Mouse (Mus musculus) neural tube, embryonic 15.5 days (tissue): ENCODE data around the gene Fsd2. TPM values are rescaled to one million over a fixed set of nuclear protein-coding genes. Genes with fewer than 3 reads are reported as not detected.
A peak's percentile ranks its signal among the peaks of the same experiment; 100 is the strongest.

Experiments
- ATAC-seq: fragments of 200-750 bp; cut with Nextera tagmentation; 2 replicates; pipeline ENCODE4 v1.8.0; 2017; ENCODE audit warnings: mild to moderate bottlenecking, moderate TSS enrichment, moderate library complexity; ENCODE audit not compliant: low FRiP score
- H3K27ac ChIP-seq: fragments of 300-500 bp; sonication (generic); replicated peaks from 2 replicates; pipeline ENCODE4 v1.5.1; 2015; ENCODE audit warnings: mild to moderate bottlenecking, inconsistent platforms
- H3K27me3 ChIP-seq: fragments of 300-500 bp; sonication (generic); replicated peaks from 2 replicates; pipeline ENCODE4 v1.6.1; 2015; ENCODE audit warnings: inconsistent platforms
- H3K36me3 ChIP-seq: fragments of 300-500 bp; sonication (generic); 2 replicates; pipeline ENCODE4 v1.6.1; 2015; ENCODE audit warnings: inconsistent platforms
- H3K4me1 ChIP-seq: fragments of 300-500 bp; sonication (generic); 2 replicates; pipeline ENCODE4 v1.6.1; 2015; ENCODE audit warnings: inconsistent platforms
- H3K4me2 ChIP-seq: fragments of 300-500 bp; sonication (generic); 2 replicates; pipeline ENCODE4 v1.6.1; 2015; ENCODE audit warnings: inconsistent platforms, mild to moderate bottlenecking, moderate library complexity
- H3K4me3 ChIP-seq: fragments of 300-500 bp; sonication (generic); replicated peaks from 2 replicates; pipeline ENCODE4 v1.5.1; 2015; ENCODE audit warnings: mild to moderate bottlenecking, inconsistent platforms
- H3K9ac ChIP-seq: fragments of 300-500 bp; sonication (generic); replicated peaks from 2 replicates; pipeline ENCODE4 v1.6.1; 2015; ENCODE audit warnings: mild to moderate bottlenecking, inconsistent platforms
- H3K9me3 ChIP-seq: fragments of 300-500 bp; sonication (generic); replicated peaks from 2 replicates; pipeline ENCODE4 v1.6.1; 2016; ENCODE audit warnings: inconsistent platforms
- WGBS: fragments of 180-500 bp; shearing (Covaris S2); methylation state at CpG from one replicate; pipeline ENCODE4 v1.1.7; 2015; ENCODE audit warnings: mixed read lengths; 5-methylcytosine and 5-hydroxymethylcytosine counted together
- polyA plus RNA-seq: library from polyadenylated mRNA; unstranded; fragments of >200 nt; fragmentation: Nextera tagmentation; extraction: Ambion mirVana; gene quantifications from 2 replicates; pipeline ENCODE4 v1.2.1, GENCODE M21; 2015

Fsd2 gene
- polyA plus RNA-seq, 1 experiment from 2014 or later: 0.28 TPM

DNA sequence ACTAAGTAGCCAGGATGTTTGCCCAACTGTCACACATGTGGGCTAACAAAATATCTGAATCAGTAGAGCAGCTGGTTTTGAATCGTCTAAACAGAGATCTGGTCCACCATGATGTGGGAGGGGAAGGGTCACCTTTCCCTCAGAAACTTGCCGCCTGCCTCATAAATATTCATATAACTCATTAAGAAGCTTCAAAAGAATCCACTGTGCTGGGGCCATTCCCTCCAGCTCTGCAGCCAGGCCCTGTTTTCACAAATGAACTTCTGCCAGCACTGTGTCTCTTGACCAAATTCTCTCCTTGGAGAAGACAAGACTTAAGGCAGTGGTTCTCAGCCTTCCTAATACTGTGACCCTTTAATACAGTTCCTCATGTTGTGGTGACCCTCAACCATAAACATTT lies 27.2 kb downstream of the Fsd2 start:
- Histone ChIP-seq H3K36me3 (peaks cover 10% of the 10 kb centered on the region), H3K27me3 (no peaks in the 10 kb centered on the region), H3K9me3 (no peaks in the 10 kb centered on the region), H3K27ac (no peak overlapping the region), H3K4me3 (no peak overlapping the region), H3K4me2 (no peak overlapping the region), H3K9ac (no peak overlapping the region), H3K4me1 (no peaks in the 10 kb centered on the region)
- WGBS: 15% methylated on average over 2 of the region's 2 CpGs
- no peak for ATAC-seq

GRCm38 (mm10) chr7:81538070-81538675 lies 28.6 kb downstream of the Fsd2 start:
- Histone ChIP-seq H3K27ac (no peak overlapping the region), H3K9ac (no peak overlapping the region), H3K9me3 (no peaks in the 10 kb centered on the region), H3K36me3 (peaks cover 24% of the 10 kb centered on the region), H3K27me3 (no peaks in the 10 kb centered on the region), H3K4me3 (no peak overlapping the region), H3K4me1 (no peaks in the 10 kb centered on the region), H3K4me2 (no peak overlapping the region)
- 77% methylated on average over 2 of the region's 2 CpGs for WGBS
- no peak for ATAC-seq

- WGBS: 94% methylated on average over 4 of the region's 4 CpGs
Observed at GRCm38 (mm10) chr7:81536478-81536877, 30.3 kb downstream of the Fsd2 start.

DNA sequence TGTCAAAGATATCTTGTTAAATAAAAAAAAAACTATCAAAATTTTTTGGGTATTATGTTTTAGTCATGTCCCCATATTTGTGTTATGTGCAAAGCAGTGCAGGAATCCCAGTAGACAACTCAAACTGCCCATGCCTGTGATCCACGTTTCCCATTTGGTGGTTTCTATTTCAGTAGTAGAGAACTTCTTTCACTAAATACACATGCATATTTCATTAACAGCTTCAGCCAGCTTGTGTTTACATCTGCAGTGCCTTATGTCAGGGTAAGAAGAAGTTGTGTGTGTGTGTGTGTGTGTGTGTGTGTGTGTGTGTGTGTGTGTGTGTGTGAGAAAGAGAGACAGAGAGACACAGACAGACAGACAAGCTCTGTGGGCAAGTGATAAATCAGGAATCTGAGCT lies 35.3 kb downstream of the Fsd2 start:
- Histone ChIP-seq H3K36me3 (peaks cover 69% of the 10 kb centered on the region), H3K4me2 (no peak overlapping the region), H3K4me3 (no peak overlapping the region), H3K9ac (no peak overlapping the region), H3K27ac (no peak overlapping the region), H3K4me1 (no peaks in the 10 kb centered on the region), H3K27me3 (no peaks in the 10 kb centered on the region), H3K9me3 (no peaks in the 10 kb centered on the region)
- 95% methylated on average over 1 of the region's 1 CpGs for WGBS
- ATAC-seq: no peak

More at GRCm38 (mm10) chr7:81536478-81536877, 30.3 kb downstream of the Fsd2 start:
- Histone ChIP-seq H3K9ac (no peak overlapping the region), H3K27me3 (no peaks in the 10 kb centered on the region), H3K36me3 (peaks cover 41% of the 10 kb centered on the region), H3K4me1 (no peaks in the 10 kb centered on the region), H3K4me3 (no peak overlapping the region), H3K9me3 (no peaks in the 10 kb centered on the region), H3K4me2 (no peak overlapping the region), H3K27ac (no peak overlapping the region)
- ATAC-seq: no peak

DNA sequence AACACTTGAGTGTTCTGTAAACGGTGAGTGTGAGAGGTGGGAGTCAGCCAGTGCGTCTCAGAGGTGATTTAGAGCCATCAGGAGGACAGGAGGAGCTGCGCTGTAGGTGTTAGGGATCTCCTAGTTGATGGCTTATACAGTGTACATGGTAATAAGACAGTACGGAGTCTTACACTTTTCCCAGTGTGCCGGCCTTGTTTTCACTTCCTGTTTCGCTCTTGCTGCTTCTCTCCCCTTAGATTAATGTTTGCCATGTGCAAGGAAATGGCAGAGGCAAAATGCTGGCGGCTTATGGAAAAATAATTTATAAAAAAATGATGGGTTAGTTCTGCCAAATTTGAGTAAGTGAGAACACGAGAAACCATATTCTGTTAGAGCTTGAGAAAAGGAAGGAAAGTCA lies 37.8 kb downstream of the Fsd2 start:
- no peaks in the 10 kb centered on the region for H3K27me3 ChIP-seq
- H3K4me2 ChIP-seq: no peak overlapping the region
- ATAC-seq: no peak
- H3K9me3 ChIP-seq: no peaks in the 10 kb centered on the region
- no peak overlapping the region for H3K4me3 ChIP-seq
- peaks cover 11% of the 10 kb centered on the region for H3K4me1 ChIP-seq
- WGBS: 94% methylated on average over 8 of the region's 8 CpGs
- H3K9ac ChIP-seq: no peak overlapping the region
- no peak overlapping the region for H3K27ac ChIP-seq
- peaks cover 53% of the 10 kb centered on the region for H3K36me3 ChIP-seq

DNA sequence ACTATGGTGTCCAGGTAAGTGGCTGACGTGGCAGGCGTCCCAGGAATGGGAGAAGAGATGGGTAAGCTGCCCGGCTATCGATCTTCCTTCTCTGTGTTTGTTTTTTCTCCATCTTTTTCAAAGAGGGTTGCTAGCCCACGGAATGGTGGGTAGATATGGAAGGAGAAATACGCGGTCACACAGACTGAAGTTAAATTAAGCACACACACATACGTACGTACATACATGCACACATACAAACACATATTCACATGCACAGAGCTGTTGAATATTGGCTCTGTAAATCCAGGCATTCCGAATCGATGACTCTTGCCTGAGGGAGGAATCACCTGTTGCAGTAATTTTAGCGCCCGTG lies 43.1 kb downstream of the Fsd2 start:
- Histone ChIP-seq H3K4me2 (peak overlapping the region; percentile 58), H3K4me3 (peak overlapping the region; percentile 69), H3K4me1 (peaks cover 19% of the 10 kb centered on the region), H3K27ac (peak overlapping the region; percentile 98), H3K27me3 (no peaks in the 10 kb centered on the region), H3K36me3 (peaks cover 3% of the 10 kb centered on the region; the same call in 1 of the 2 replicates), H3K9me3 (no peaks in the 10 kb centered on the region), H3K9ac (peak overlapping the region; percentile 72)
- peak; percentile 54 for ATAC-seq
- WGBS: 8% methylated on average over 13 of the region's 13 CpGs

GRCm38 (mm10) chr7:81523008-81523662 lies 43.6 kb downstream of the Fsd2 start:
- peak overlapping the region; percentile 69 for H3K4me3 ChIP-seq
- peak overlapping the region; percentile 72 for H3K9ac ChIP-seq
- H3K27me3 ChIP-seq: no peaks in the 10 kb centered on the region
- no peaks in the 10 kb centered on the region; the same call in 1 of the 2 replicates for H3K36me3 ChIP-seq
- H3K4me2 ChIP-seq: peak overlapping the region; percentile 58
- peaks cover 19% of the 10 kb centered on the region for H3K4me1 ChIP-seq
- under 1% methylated on average over 31 of the region's 31 CpGs for WGBS
- peak overlapping the region; percentile 98 for H3K27ac ChIP-seq
- ATAC-seq: peak; percentile 99
- H3K9me3 ChIP-seq: no peaks in the 10 kb centered on the region

GRCm38 (mm10) chr7:81516154-81517030 lies 50.4 kb downstream of the Fsd2 start:
- 73% methylated on average over 6 of the region's 6 CpGs for WGBS
- H3K9me3 ChIP-seq: no peaks in the 10 kb centered on the region
- H3K27ac ChIP-seq: no peak overlapping the region
- no peaks in the 10 kb centered on the region for H3K4me1 ChIP-seq
- no peaks in the 10 kb centered on the region for H3K27me3 ChIP-seq
- no peak overlapping the region for H3K4me2 ChIP-seq
- no peak overlapping the region for H3K4me3 ChIP-seq
- H3K36me3 ChIP-seq: no peaks in the 10 kb centered on the region
- H3K9ac ChIP-seq: no peak overlapping the region
- ATAC-seq: no peak

- H3K9me3 ChIP-seq: no peaks in the 10 kb centered on the region
- H3K36me3 ChIP-seq: no peaks in the 10 kb centered on the region
- no peak overlapping the region for H3K9ac ChIP-seq
- H3K4me1 ChIP-seq: no peaks in the 10 kb centered on the region
- 62% methylated on average over 13 of the region's 13 CpGs for WGBS
- no peaks in the 10 kb centered on the region for H3K27me3 ChIP-seq
- no peak overlapping the region for H3K4me3 ChIP-seq
- no peak for ATAC-seq
- H3K27ac ChIP-seq: no peak overlapping the region
- no peak overlapping the region for H3K4me2 ChIP-seq
Observed at GRCm38 (mm10) chr7:81514906-81515590, 51.7 kb downstream of the Fsd2 start.

DNA sequence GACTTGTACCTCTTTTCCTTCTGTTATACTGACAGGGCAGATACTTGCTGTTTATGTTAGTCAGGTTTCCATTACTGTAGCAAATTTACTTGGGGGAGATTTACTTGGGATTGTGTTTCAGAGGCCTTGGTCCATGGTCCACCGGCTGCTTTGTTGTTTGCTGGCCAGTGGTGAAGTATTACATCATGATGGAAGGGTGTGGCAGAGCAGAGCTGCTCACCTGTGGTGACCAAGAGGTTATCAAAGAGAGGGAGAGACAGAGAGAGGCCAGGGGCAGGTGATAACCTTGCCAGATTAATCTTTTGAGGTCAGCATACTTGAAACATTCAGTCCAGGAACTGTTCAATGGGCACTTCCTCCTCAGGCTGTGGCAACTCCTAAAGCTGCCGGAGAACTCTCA lies 65.7 kb downstream of the Fsd2 start:
- Histone ChIP-seq H3K4me3 (no peak overlapping the region), H3K9ac (no peak overlapping the region), H3K36me3 (no peaks in the 10 kb centered on the region), H3K4me2 (no peak overlapping the region), H3K27me3 (no peaks in the 10 kb centered on the region), H3K4me1 (no peaks in the 10 kb centered on the region), H3K27ac (no peak overlapping the region), H3K9me3 (no peaks in the 10 kb centered on the region)
- ATAC-seq: no peak
- 92% methylated on average over 2 of the region's 2 CpGs for WGBS

DNA sequence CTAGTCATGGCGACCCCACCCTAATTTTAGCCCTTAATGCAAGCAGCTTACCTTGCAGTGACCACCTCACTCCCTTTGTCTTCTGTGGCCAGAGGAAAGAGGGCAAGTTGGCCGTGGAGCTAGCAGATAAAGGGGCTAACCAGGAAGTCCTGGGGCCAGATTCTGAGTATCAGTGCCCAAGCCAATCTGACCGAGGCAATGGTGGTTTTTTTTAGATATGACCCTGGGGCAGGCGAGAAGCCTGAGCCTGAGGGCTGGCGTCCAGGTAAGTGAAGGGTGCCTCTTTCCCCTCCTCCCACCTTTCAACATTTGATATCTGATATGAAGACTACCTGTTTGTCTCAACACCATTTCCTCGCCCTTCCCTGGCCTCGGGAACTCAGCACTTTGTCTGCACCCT lies 68.6 kb downstream of the Fsd2 start, which contains the start of gene BC048679:
BC048679 (minus strand) TSS at position 101 of the 400 bp plus-strand sequence.
- H3K4me3 ChIP-seq: no peak within 1 kb of the TSS
- no peak within 1 kb of the TSS for H3K27ac ChIP-seq
- 77% methylated on average over 7 of the region's 7 CpGs for WGBS
- H3K36me3 ChIP-seq: no peaks in the 10 kb centered on the region
- H3K27me3 ChIP-seq: no peaks in the 10 kb centered on the region
- no peak within 1 kb of the TSS for H3K9ac ChIP-seq
- no peak for ATAC-seq
- no peaks in the 10 kb centered on the region for H3K9me3 ChIP-seq
- no peak within 1 kb of the TSS for H3K4me2 ChIP-seq
- H3K4me1 ChIP-seq: peaks cover 5% of the 10 kb centered on the region; the same call in 1 of the 2 replicates
